Mouse (Mus musculus) cortical plate, adult 2 months (tissue): ENCODE measurements around the gene Pgs1.

Experiments used
- CTCF ChIP-seq: fragments of 200-500 bp; IDR thresholded peaks from 2 replicates; pipeline ENCODE4 v1.5.1; 2011; ENCODE audit warnings: mild to moderate bottlenecking, control low read depth, low read length; ENCODE audit not compliant: insufficient read depth; ENCODE audit errors: extremely low read depth
- POLR2A ChIP-seq: fragments of 200-500 bp; IDR thresholded peaks from 2 replicates; pipeline ENCODE4 v1.6.1; 2011; ENCODE audit warnings: mild to moderate bottlenecking, low read length, control low read depth; ENCODE audit not compliant: insufficient read depth; ENCODE audit errors: extremely low read depth

DNA sequence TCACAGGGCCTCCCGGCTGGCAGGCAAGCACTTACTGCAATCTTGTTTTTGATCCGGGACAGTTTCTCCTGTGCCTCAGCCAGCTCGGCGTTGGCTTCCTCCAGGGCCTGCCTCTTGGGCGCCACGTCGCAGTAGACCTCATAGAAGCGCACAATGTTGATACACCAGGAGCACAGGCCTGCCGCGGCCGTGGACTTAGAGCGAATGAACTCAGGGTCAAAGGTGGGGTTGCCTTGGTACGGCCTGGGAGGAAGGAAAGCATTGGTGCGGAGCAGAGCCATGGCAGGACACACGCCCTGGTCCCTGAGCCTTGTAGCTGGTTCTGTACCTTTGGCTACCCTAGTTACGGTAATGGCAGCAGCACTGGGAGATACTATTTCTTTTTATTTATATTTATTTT lies 64.1 kb downstream of the Pgs1 start:
- TF ChIP-seq POLR2A: no peak
- TF ChIP-seq CTCF: no peak
